Mouse (Mus musculus) ES-E14 (cell line): ENCODE results near the gene Hmgb1. TPM values are rescaled to one million over a fixed set of nuclear protein-coding genes. Genes with fewer than 3 reads are reported as not detected.

ENCODE experiments used
- DNase-seq: peaks from one replicate; pipeline ENCODE4 v3.0.0-alpha.2; 2013; ENCODE audit warnings: low read depth, low spot score
- H3K27ac ChIP-seq: 2 replicates; pipeline ENCODE4 v1.5.1; 2012; ENCODE audit warnings: low read depth, mild to moderate bottlenecking, low read length, moderate library complexity, mixed read lengths; ENCODE audit not compliant: poor library complexity, insufficient read depth, severe bottlenecking
- H3K36me3 ChIP-seq: 2 replicates; pipeline ENCODE4 v1.6.1; 2012; ENCODE audit warnings: mild to moderate bottlenecking, low read length, moderate library complexity, mixed read lengths; ENCODE audit not compliant: control insufficient read depth, poor library complexity, insufficient read depth, severe bottlenecking
- H3K4me1 ChIP-seq, 2 experiments: fragments of 150-350 bp in 1 of 2; sonication (generic) in 1 of 2; 2 replicates each; pipeline ENCODE4 v1.6.1; 2012; ENCODE audit warnings: low read length in 2 of 2, mild to moderate bottlenecking in 1 of 2, mixed read lengths in 1 of 2; ENCODE audit not compliant: control insufficient read depth in 2 of 2, insufficient read depth in 2 of 2, poor library complexity in 1 of 2
- H3K4me3 ChIP-seq, 2 experiments: fragments of 150-350 bp in 1 of 2; sonication (generic) in 1 of 2; 2 replicates each; pipeline ENCODE4 v1.5.1; 2012; ENCODE audit warnings: low read length in 2 of 2, low read depth in 1 of 2, mild to moderate bottlenecking in 1 of 2, mixed read lengths in 1 of 2; ENCODE audit not compliant: insufficient read depth in 1 of 2, poor library complexity in 1 of 2, severe bottlenecking in 1 of 2
- H3K9ac ChIP-seq: 2 replicates; pipeline ENCODE4 v1.6.1; 2012; ENCODE audit warnings: low read depth, mild to moderate bottlenecking, low read length, mixed read lengths; ENCODE audit not compliant: poor library complexity, insufficient read depth, severe bottlenecking
- H3K9me3 ChIP-seq: fragments of 150-350 bp; sonication (generic); 2 replicates; pipeline ENCODE4 v1.6.1; 2012; ENCODE audit warnings: low read depth, mild to moderate bottlenecking, low read length; ENCODE audit not compliant: control insufficient read depth, insufficient read depth
- CHD2 ChIP-seq: IDR thresholded peaks from 2 replicates; pipeline ENCODE4 v1.6.1; 2014; ENCODE audit warnings: mild to moderate bottlenecking, low read depth, low read length, inconsistent platforms
- HCFC1 ChIP-seq: IDR thresholded peaks from 2 replicates; pipeline ENCODE4 v1.6.1; 2012; ENCODE audit warnings: low read length, inconsistent platforms, borderline replicate concordance; ENCODE audit not compliant: insufficient read depth
- MAFK ChIP-seq: IDR thresholded peaks from 2 replicates; pipeline ENCODE4 v1.6.1; 2014; ENCODE audit warnings: mild to moderate bottlenecking, low read depth, low read length, inconsistent platforms; ENCODE audit not compliant: insufficient read depth
- ZC3H11A ChIP-seq: IDR thresholded peaks from 2 replicates; pipeline ENCODE4 v1.6.1; 2012; ENCODE audit warnings: low read depth, mild to moderate bottlenecking, inconsistent platforms, low read length, borderline replicate concordance
- ZNF384 ChIP-seq: IDR thresholded peaks from 2 replicates; pipeline ENCODE4 v1.6.1; 2012; ENCODE audit warnings: low read depth, low read length, inconsistent platforms
- in situ Hi-C, 2 experiments: fragments of 600-800 bp; cut with MboI; formaldehyde crosslinking; loops; one replicate each; pipeline ENCODE4 v1.15.1; 2025; ENCODE audit warnings: low sequenced_read_pairs in 2 of 2, inconsistent platforms in 1 of 2; ENCODE audit not compliant: unreplicated experiment in 2 of 2
- total RNA-seq: library from RNA; depleted of rRNA; stranded (reverse); fragments of 300-350 nt; gene quantifications from 2 replicates; pipeline ENCODE4 v1.2.3, GENCODE M21; 2012

Gene Hmgb1
- total RNA-seq, 1 experiment = 350 TPM

DNA sequence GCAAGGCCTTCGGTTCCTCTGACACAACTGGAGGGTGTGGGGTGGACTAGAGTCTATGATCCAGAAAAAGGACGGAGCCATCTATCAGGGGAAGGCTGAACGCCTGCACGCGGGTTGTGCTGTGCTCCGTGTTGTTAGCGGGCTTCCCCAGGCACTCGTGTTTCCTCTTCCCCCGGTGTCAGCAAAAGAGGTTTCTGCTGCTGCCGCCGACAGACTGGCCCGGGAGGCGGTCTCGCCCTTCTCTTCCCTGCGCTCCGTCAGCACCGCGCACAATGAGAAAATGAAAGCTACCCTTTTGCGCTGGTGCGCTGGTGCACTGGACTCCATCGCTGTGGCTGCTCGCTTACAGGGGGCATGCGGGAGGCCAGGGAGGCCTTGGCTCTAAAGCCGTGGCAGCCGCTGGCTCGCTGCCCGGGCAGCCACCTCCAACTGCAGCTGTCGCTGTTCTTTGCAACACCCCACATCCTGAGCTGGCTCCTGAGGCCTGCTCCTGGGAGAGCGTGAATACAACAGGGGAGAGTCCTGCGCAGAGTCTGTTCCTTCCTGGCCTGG, 153.0 kb downstream of the Hmgb1 start:
- Histone ChIP-seq H3K27ac (no peak overlapping the region), H3K9ac (peak overlapping the region; percentile 66), H3K4me1 (peaks cover 0 to 3% of the 10 kb centered on the region in 2 experiments; a peak in 1 of 4 replicates), H3K4me3 (peak overlapping the region; percentile 52 to 63), H3K36me3 (no peaks in the 10 kb centered on the region), H3K9me3 (no peaks in the 10 kb centered on the region)
- DNase-seq = no peak
- in situ Hi-C loops = no loop called here
- TF ChIP-seq MAFK = no peak
- TF ChIP-seq HCFC1 = no peak

DNA sequence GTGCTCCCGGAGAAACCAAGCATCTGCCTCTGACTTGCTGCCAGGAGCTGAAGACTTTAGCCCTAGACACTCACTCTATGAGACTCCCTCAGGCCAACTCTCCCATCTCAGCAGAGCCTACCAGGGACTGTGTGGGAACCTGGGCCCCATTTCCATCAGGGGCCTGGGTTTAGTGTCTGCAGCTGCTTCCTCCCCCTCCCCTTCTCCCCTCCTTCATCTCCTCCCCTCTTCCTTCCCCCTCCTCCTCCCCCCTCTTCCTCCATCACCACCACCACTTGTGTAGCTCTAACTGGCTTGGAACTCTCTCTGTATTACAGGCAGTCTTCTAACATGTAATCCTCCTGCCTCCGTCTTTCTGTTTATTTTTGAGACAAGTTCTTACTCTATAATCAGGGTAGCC, 154.2 kb downstream of the Hmgb1 start:
- Histone ChIP-seq H3K9ac (no peak overlapping the region), H3K4me3 (no peak overlapping the region), H3K9me3 (no peaks in the 10 kb centered on the region), H3K4me1 (peaks cover 0 to 3% of the 10 kb centered on the region in 2 experiments; a peak in 1 of 4 replicates), H3K27ac (no peak overlapping the region), H3K36me3 (no peaks in the 10 kb centered on the region)
- no peak for TF ChIP-seq ZNF384
- no peak for TF ChIP-seq MAFK
- TF ChIP-seq CHD2 = no peak
- TF ChIP-seq ZC3H11A = no peak
- TF ChIP-seq HCFC1 = no peak
- DNase-seq = no peak
- in situ Hi-C loops = no loop called here

DNA sequence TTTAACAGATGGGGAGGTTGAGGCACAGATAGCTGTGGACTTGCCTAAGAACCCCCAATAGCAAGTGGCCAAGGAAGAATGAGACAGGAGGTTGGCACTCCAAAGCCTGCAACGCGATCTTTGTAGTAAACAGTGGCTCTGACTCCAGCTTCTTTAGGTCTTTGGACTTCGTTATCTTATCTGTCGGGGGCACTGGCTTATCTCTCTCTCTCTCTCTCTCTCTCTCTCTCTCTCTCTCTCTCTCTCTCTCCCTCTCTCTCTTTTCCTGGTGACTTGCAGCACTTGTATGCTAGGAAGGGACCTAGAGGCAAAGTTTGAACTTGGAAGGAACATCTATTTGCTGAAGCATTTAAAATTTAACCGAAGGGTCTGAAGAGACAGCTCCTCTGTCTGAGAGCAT, 155.9 kb downstream of the Hmgb1 start:
- Histone ChIP-seq H3K36me3 (no peaks in the 10 kb centered on the region), H3K27ac (no peak overlapping the region), H3K9me3 (no peaks in the 10 kb centered on the region), H3K4me1 (peaks cover 0 to 3% of the 10 kb centered on the region in 2 experiments; a peak in 1 of 4 replicates), H3K9ac (no peak overlapping the region), H3K4me3 (no peak overlapping the region)
- in situ Hi-C loops = no loop called here
- TF ChIP-seq ZNF384 = no peak
- no peak for TF ChIP-seq CHD2
- no peak for TF ChIP-seq ZC3H11A
- no peak for TF ChIP-seq HCFC1
- no peak for TF ChIP-seq MAFK
- no peak for DNase-seq

DNA sequence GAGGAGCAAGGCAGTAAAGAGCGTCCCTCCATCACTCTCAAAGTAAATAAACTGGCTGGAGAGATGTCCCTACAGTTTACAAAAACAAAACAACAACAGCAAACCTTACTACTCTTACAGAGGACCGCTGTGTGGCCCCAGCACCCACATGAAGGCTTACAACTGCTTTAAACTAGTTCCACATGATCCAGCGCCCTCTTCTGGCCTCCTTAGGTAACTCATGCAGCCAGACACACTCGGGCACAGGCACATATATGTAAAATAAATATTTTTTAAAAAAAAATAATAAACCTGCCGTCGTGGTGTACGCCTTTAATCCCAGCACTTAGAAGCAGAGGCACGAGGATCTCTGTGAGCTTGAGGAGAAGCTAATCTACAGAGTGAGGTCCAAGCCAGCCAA, 156.9 kb downstream of the Hmgb1 start:
- no peak overlapping the region for H3K27ac ChIP-seq
- no peaks in the 10 kb centered on the region for H3K36me3 ChIP-seq
- no peaks in the 10 kb centered on the region for H3K9me3 ChIP-seq
- TF ChIP-seq MAFK (no peak), HCFC1 (no peak), CHD2 (no peak), ZC3H11A (no peak), ZNF384 (no peak)
- no peak for DNase-seq
- no peak overlapping the region for H3K4me3 ChIP-seq
- no peak overlapping the region for H3K9ac ChIP-seq
- H3K4me1 ChIP-seq = peaks cover 0 to 3% of the 10 kb centered on the region in 2 experiments; a peak in 1 of 4 replicates
- in situ Hi-C loops = no loop called here

DNA sequence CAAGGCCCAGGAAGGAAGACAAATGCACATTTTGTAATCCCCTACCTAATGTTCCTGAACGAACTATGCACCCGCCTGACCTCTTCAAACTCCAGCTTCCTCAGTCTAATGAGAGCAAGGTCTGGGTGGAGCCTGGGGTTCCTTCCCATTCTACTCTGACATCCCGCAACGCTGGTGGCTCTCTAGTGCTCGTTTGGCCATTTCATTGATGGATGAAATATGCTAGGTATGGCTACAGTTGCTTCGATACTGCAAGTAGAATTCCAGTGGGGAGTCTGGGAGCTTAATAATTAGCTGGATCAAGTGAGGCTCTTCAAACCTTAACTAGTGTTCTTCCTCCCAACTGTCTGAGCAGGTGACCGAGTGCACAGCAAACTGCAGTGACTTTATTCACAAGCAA, 163.2 kb downstream of the Hmgb1 start:
- H3K4me1 ChIP-seq = no peaks in the 10 kb centered on the region
- H3K9me3 ChIP-seq = no peaks in the 10 kb centered on the region
- no peaks in the 10 kb centered on the region for H3K36me3 ChIP-seq
- no peak overlapping the region for H3K9ac ChIP-seq
- in situ Hi-C loops = no loop called here
- H3K4me3 ChIP-seq = no peak overlapping the region
- DNase-seq = no peak
- H3K27ac ChIP-seq = no peak overlapping the region
- TF ChIP-seq ZC3H11A = no peak
- TF ChIP-seq ZNF384 = no peak
- TF ChIP-seq HCFC1 = no peak
- no peak for TF ChIP-seq CHD2
- no peak for TF ChIP-seq MAFK
